Mouse (Mus musculus) liver, adult 2 months (tissue): ENCODE measurements at regions not wholly inside any gene's neighbourhood (a gene's known extent, or its start where the extent isn't known, plus 50 kb on each side); places are given as distances from the start of the nearest gene placed in this dataset.

Experiments used
- DNase-seq: peaks from one replicate; pipeline ENCODE4 v3.0.0-alpha.2; 2011; ENCODE audit warnings: low read depth, low spot score; ENCODE audit errors: extremely low read depth
- H3K27ac ChIP-seq: fragments of 200-500 bp; replicated peaks from 2 replicates; pipeline ENCODE4 v1.5.1; 2012; ENCODE audit warnings: low read depth, mild to moderate bottlenecking, control low read depth, inconsistent platforms, low read length; ENCODE audit not compliant: insufficient read depth
- H3K27me3 ChIP-seq: fragments of 200-500 bp; 2 replicates; pipeline ENCODE4 v1.6.1; 2012; ENCODE audit warnings: mild to moderate bottlenecking, moderate library complexity, low read length, inconsistent platforms; ENCODE audit not compliant: control insufficient read depth, insufficient read depth
- H3K36me3 ChIP-seq: fragments of 200-500 bp; 2 replicates; pipeline ENCODE4 v1.6.1; 2012; ENCODE audit warnings: low read length, inconsistent platforms; ENCODE audit not compliant: control insufficient read depth, insufficient read depth
- H3K4me1 ChIP-seq: fragments of 200-500 bp; 2 replicates; pipeline ENCODE4 v1.6.1; 2011; ENCODE audit warnings: low read length; ENCODE audit not compliant: control insufficient read depth, insufficient read depth
- H3K4me3 ChIP-seq: fragments of 200-500 bp; 2 replicates; pipeline ENCODE4 v1.5.1; 2011; ENCODE audit warnings: low read depth, mild to moderate bottlenecking, control low read depth, low read length, moderate library complexity; ENCODE audit not compliant: insufficient read depth
- H3K79me2 ChIP-seq: fragments of 200-500 bp; 2 replicates; pipeline ENCODE4 v1.6.1; 2012; ENCODE audit warnings: inconsistent platforms, mild to moderate bottlenecking, low read length, moderate library complexity; ENCODE audit not compliant: control insufficient read depth, insufficient read depth
- H3K9ac ChIP-seq: fragments of 200-500 bp; 2 replicates; pipeline ENCODE4 v1.6.1; 2012; ENCODE audit warnings: low read depth, mild to moderate bottlenecking, control low read depth, inconsistent platforms, low read length
- CTCF ChIP-seq: fragments of 200-500 bp; IDR thresholded peaks from 2 replicates; pipeline ENCODE4 v1.5.1; 2011; ENCODE audit warnings: low read depth, low read length, control low read depth
- POLR2A ChIP-seq: fragments of 200-500 bp; IDR thresholded peaks from 2 replicates; pipeline ENCODE4 v1.6.1; 2011; ENCODE audit warnings: low read length, control low read depth; ENCODE audit not compliant: insufficient read depth; ENCODE audit errors: extremely low read depth
- WGBS: fragments of 180-500 bp; shearing (Covaris S2); methylation state at CpG from one replicate; pipeline ENCODE4 v1.1.7; 2018; 5-methylcytosine and 5-hydroxymethylcytosine counted together

- Histone ChIP-seq H3K27ac (no peak overlapping the region), H3K4me1 (no peaks in the 10 kb centered on the region), H3K4me3 (no peak overlapping the region), H3K9ac (no peak overlapping the region), H3K79me2 (no peaks in the 10 kb centered on the region), H3K36me3 (no peaks in the 10 kb centered on the region), H3K27me3 (no peaks in the 10 kb centered on the region)
- DNase-seq: no peak
- TF ChIP-seq CTCF (no peak), POLR2A (no peak)
- 81% methylated on average over 7 of the region's 7 CpGs for WGBS
These were observed 232.7 kb upstream of the Serp2 start for GRCm38 (mm10) chr14:76789376-76789775.

- H3K27ac ChIP-seq: no peak overlapping the region
- no peak overlapping the region for H3K9ac ChIP-seq
- H3K36me3 ChIP-seq: no peaks in the 10 kb centered on the region
- H3K4me1 ChIP-seq: no peaks in the 10 kb centered on the region
- no peaks in the 10 kb centered on the region for H3K79me2 ChIP-seq
- DNase-seq: no peak
- 56% methylated on average over 6 of the region's 6 CpGs for WGBS
- H3K27me3 ChIP-seq: no peaks in the 10 kb centered on the region
- H3K4me3 ChIP-seq: no peak overlapping the region
- TF ChIP-seq POLR2A: no peak
- no peak for TF ChIP-seq CTCF
These were observed 230.9 kb upstream of the Serp2 start for GRCm38 (mm10) chr14:76787601-76788000.

DNA sequence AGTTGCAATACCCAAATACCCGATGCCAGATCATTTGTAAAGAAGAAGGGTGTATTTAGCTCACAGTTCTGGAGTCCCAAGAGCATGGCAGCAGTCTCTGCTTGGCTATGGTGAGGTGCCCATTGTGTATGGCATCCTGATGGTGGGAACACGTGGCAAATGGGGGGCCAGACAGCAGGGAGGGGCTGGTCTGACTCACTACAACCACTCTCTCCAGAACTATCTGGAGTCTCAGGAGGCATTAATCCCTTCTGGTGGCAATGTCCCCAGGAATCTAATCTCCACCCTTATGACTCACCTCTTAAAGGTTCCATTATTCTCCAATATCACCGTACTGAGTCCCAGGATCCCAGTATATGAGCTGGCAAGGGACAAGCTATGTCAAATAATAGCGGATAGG lies 229.5 kb upstream of the Serp2 start:
- Histone ChIP-seq H3K9ac (no peak overlapping the region), H3K79me2 (no peaks in the 10 kb centered on the region), H3K27me3 (no peaks in the 10 kb centered on the region), H3K27ac (no peak overlapping the region), H3K4me1 (no peaks in the 10 kb centered on the region), H3K4me3 (no peak overlapping the region), H3K36me3 (no peaks in the 10 kb centered on the region)
- 93% methylated on average over 4 of the region's 4 CpGs for WGBS
- no peak for DNase-seq
- TF ChIP-seq POLR2A (no peak), CTCF (no peak)

- H3K4me1 ChIP-seq: peaks cover 11% of the 10 kb centered on the region
- WGBS: 83% methylated on average over 3 of the region's 3 CpGs
- no peaks in the 10 kb centered on the region for H3K36me3 ChIP-seq
- DNase-seq: no peak
- no peaks in the 10 kb centered on the region for H3K79me2 ChIP-seq
- no peak overlapping the region for H3K27ac ChIP-seq
- TF ChIP-seq CTCF: no peak
- no peak for TF ChIP-seq POLR2A
- H3K9ac ChIP-seq: no peak overlapping the region
- no peak overlapping the region for H3K4me3 ChIP-seq
- H3K27me3 ChIP-seq: no peaks in the 10 kb centered on the region
These were observed 224.8 kb upstream of the Serp2 start for GRCm38 (mm10) chr14:76781524-76781880.

DNA sequence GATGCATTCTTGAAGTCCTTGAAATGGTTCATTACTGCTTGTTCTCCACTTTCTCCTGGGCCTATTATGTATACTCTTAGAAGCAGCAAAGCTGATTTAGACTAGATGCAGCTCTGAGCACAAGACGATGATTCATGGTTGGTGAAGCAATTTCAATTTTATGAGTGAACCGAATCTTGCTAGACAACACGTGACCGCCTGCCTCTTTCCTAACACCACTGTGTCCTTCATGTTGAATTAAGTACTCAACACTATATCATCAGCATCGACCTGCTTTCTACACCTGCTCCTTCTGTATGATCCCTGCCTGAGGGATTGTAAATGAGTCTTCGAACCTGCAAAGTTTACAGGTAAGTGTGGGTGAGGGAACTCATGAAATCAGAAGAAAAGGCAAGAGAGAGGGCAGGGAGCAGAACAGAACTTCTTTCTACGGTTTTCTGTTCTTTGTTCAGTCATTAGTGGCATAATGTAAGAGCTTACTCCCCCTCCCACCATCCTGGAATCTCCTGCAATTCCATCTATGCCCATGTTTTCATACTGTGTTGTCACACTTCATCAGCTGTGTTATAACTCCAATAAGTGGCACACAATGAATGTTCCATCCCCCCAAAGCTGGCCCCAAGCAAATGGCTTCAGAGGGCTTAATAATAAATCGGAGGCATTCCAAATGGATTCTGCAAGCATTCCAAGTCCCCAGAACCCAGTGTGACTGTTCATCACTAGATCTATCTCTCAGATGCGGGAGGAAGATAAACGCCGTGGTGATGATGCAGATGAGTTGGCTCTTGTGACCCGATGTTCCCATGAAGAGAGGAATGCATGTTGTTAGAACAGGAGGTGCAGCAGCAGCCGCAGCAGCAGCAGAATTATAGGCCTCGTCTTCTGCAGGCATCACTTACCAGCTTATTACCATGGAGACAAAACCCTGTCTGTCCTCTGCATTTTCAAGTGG lies 224.2 kb upstream of the Serp2 start:
- no peak for DNase-seq
- Histone ChIP-seq H3K27ac (no peak overlapping the region), H3K27me3 (no peaks in the 10 kb centered on the region), H3K4me1 (peaks cover 11% of the 10 kb centered on the region), H3K9ac (no peak overlapping the region), H3K4me3 (no peak overlapping the region), H3K79me2 (no peaks in the 10 kb centered on the region), H3K36me3 (no peaks in the 10 kb centered on the region)
- WGBS: 91% methylated on average over 14 of the region's 14 CpGs
- TF ChIP-seq POLR2A (no peak), CTCF (no peak)

- no peaks in the 10 kb centered on the region for H3K79me2 ChIP-seq
- no peaks in the 10 kb centered on the region for H3K36me3 ChIP-seq
- H3K9ac ChIP-seq: no peak overlapping the region
- no peaks in the 10 kb centered on the region for H3K27me3 ChIP-seq
- H3K4me3 ChIP-seq: no peak overlapping the region
- no peak for TF ChIP-seq POLR2A
- TF ChIP-seq CTCF: no peak
- H3K4me1 ChIP-seq: peaks cover 11% of the 10 kb centered on the region
- WGBS: 29% methylated on average over 9 of the region's 9 CpGs
- peak; percentile 84 for DNase-seq
- H3K27ac ChIP-seq: peak overlapping the region; percentile 9
These were observed 222.1 kb upstream of the Serp2 start for GRCm38 (mm10) chr14:76778541-76779399.
